Mouse (Mus musculus) E14TG2a.4 (cell line): ENCODE results near the gene Slc4a1ap.

Experiments
- CTCF ChIP-seq: conservative IDR thresholded peaks from 2 replicates; pipeline ENCODE4 v1.5.1; 2014; ENCODE audit warnings: low read length
- NANOG ChIP-seq: IDR thresholded peaks from 2 replicates; pipeline ENCODE4 v1.6.1; 2014; ENCODE audit warnings: borderline replicate concordance, low read length, mixed read lengths

- TF ChIP-seq CTCF (no peak), NANOG (peak; percentile 50; the same call in 1 of the 2 replicates)
Measured at GRCm38 (mm10) chr5:31563905-31564304, 37.1 kb downstream of the Slc4a1ap start.
